8 mouse cellular contexts compared by ENCODE assay signal in the genomic region with DNA sequence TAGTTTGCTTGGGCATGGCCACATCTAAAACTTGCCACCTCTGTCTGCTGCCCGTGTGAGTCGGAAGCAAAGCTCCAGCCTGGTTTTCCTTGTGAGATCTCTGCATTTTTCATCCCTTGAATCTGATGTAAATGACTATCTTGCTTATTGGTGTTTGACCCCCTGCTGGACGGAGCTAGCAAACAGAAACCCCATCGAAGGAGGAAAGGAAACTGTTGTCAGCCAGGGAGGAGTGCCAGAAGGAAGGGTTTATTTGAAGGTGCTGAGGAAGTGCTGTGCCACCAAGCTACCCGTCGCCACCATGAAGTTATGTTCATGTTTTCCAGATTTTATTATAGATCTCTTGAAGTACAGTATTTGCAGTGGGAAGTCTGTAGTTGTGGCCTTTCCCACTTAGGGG. TPM values are rescaled to one million over a fixed set of nuclear protein-coding genes. Genes with fewer than 3 reads are reported as not detected.
DNase-seq lines count a peak whose midpoint lies in the region; ATAC-seq and TF ChIP-seq lines count a peak whose summit lies in the region.
"Had no signal": no experiment of that assay in that cellular context is flagged by ENCODE, and none has a peak within 500 bp of the region (broad histone marks: within the 10 kb centered on the region; RNA-seq: fewer than 3 reads in every experiment).

No protein-coding gene starts in this region.

- no peaks in the 10 kb centered on the region for H3K9me3 ChIP-seq in lung, postnatal 0 days (ENCODE audit: low read length)
- H3K9me3 ChIP-seq in forebrain, embryonic 11.5 days (ENCODE audit: control insufficient read depth, low read length), result no peaks in the 10 kb centered on the region
- H3K9me3 ChIP-seq in limb, embryonic 15.5 days, result no peaks in the 10 kb centered on the region
- H3K9me3 ChIP-seq in stomach, embryonic 16.5 days (replicated peaks; ENCODE audit: control insufficient read depth, low read length), result no peaks in the 10 kb centered on the region

- TF ChIP-seq EP300 in lung, postnatal 0 days (IDR thresholded peaks at IDR 0.05), result no peak

- H3K27me3 ChIP-seq in lung, postnatal 0 days (replicated peaks; ENCODE audit: insufficient read depth, low read length), result no peaks in the 10 kb centered on the region
- H3K27me3 ChIP-seq in forebrain, embryonic 11.5 days (ENCODE audit: control insufficient read depth, insufficient read depth, low read length), result no peaks in the 10 kb centered on the region
- H3K27me3 ChIP-seq in limb, embryonic 15.5 days, result no peaks in the 10 kb centered on the region
- H3K27me3 ChIP-seq in stomach, embryonic 16.5 days (ENCODE audit: control insufficient read depth, insufficient read depth, low read length), result no peaks in the 10 kb centered on the region

- H3K4me2 ChIP-seq in lung, postnatal 0 days (replicated peaks; ENCODE audit: low read depth, low read length), result no peak overlapping the region
- peak overlapping the region; percentile 89; the same call in 1 of the 2 replicates for H3K4me2 ChIP-seq in forebrain, embryonic 11.5 days (ENCODE audit: low read depth, low read length, severe bottlenecking)
- peak overlapping the region; percentile 69; the same call in 1 of the 2 replicates for H3K4me2 ChIP-seq in limb, embryonic 15.5 days
- H3K4me2 ChIP-seq in stomach, embryonic 16.5 days (ENCODE audit: low read depth, low read length), result peak overlapping the region; percentile 64; the same call in 1 of the 2 replicates

- WGBS in lung, postnatal 0 days, result 43% methylated on average over 6 of the region's 6 CpGs
- WGBS in forebrain, embryonic 11.5 days, result 86% methylated on average over 6 of the region's 6 CpGs
- 65% methylated on average over 6 of the region's 6 CpGs for WGBS in limb, embryonic 15.5 days
- 57% methylated on average over 6 of the region's 6 CpGs for WGBS in stomach, embryonic 16.5 days

- peaks cover 24% of the 10 kb centered on the region; the same call in 1 of the 2 replicates for H3K36me3 ChIP-seq in lung, postnatal 0 days (ENCODE audit: insufficient read depth, low read length)
- peaks cover 8% of the 10 kb centered on the region; the same call in 1 of the 2 replicates for H3K36me3 ChIP-seq in forebrain, embryonic 11.5 days (ENCODE audit: control insufficient read depth, insufficient read depth, low read length)
- peaks cover 47% of the 10 kb centered on the region for H3K36me3 ChIP-seq in limb, embryonic 15.5 days
- H3K36me3 ChIP-seq in stomach, embryonic 16.5 days (ENCODE audit: control insufficient read depth, insufficient read depth, low read length), result 0 out of 2 replicates have a peak, but pooled peaks cover 15% of the 10 kb centered on the region

- no peak overlapping the region for H3K27ac ChIP-seq in lung, postnatal 0 days (ENCODE audit: low read length)
- H3K27ac ChIP-seq in forebrain, embryonic 11.5 days (ENCODE audit: low read depth, low read length), result no peak overlapping the region
- H3K27ac ChIP-seq in limb, embryonic 15.5 days, result no peak overlapping the region
- H3K27ac ChIP-seq in stomach, embryonic 16.5 days (ENCODE audit: low read length), result no peak overlapping the region

- H3K4me3 ChIP-seq in lung, postnatal 0 days (ENCODE audit: low read depth, low read length), result no peak overlapping the region
- H3K4me3 ChIP-seq in forebrain, embryonic 11.5 days (ENCODE audit: low read depth, low read length), result no peak overlapping the region
- no peak overlapping the region for H3K4me3 ChIP-seq in limb, embryonic 15.5 days
- H3K4me3 ChIP-seq in stomach, embryonic 16.5 days (replicated peaks; ENCODE audit: low read length), result peak overlapping the region; percentile 6; the same call in 1 of the 2 replicates

- no peak for DNase-seq in lung, postnatal 0 days (ENCODE audit: low spot score)
- no peak for DNase-seq in lung, postnatal 4 days
- DNase-seq in forebrain, embryonic 11.5 days (ENCODE audit: low spot score), result no peak
- DNase-seq in retina, postnatal 1 day, result no peak
- DNase-seq in layer of hippocampus, postnatal 14 days (ENCODE audit: low spot score in 2 of 2), result no peak
- DNase-seq: kidney, adult 9 months had no signal

- no peak overlapping the region for H3K9ac ChIP-seq in lung, postnatal 0 days (replicated peaks; ENCODE audit: low read depth)
- no peak overlapping the region for H3K9ac ChIP-seq in forebrain, embryonic 11.5 days (ENCODE audit: low read length)
- H3K9ac ChIP-seq in limb, embryonic 15.5 days, result no peak overlapping the region
- peak overlapping the region; percentile 37 for H3K9ac ChIP-seq in stomach, embryonic 16.5 days (ENCODE audit: low read length)

- H3K4me1 ChIP-seq in lung, postnatal 0 days (ENCODE audit: insufficient read depth, low read depth, low read length), result peaks cover 13% of the 10 kb centered on the region
- H3K4me1 ChIP-seq in forebrain, embryonic 11.5 days (replicated peaks; ENCODE audit: control insufficient read depth, insufficient read depth, low read length), result peaks cover 9% of the 10 kb centered on the region
- peaks cover 24% of the 10 kb centered on the region for H3K4me1 ChIP-seq in limb, embryonic 15.5 days
- peaks cover 29% of the 10 kb centered on the region for H3K4me1 ChIP-seq in stomach, embryonic 16.5 days (ENCODE audit: control insufficient read depth, insufficient read depth, low read length)

- ATAC-seq in lung, postnatal 0 days, result no peak
- no peak for ATAC-seq in forebrain, embryonic 11.5 days (replicated peaks; ENCODE audit: low FRiP score)
- ATAC-seq in limb, embryonic 15.5 days (ENCODE audit: insufficient number of reproducible peaks, low FRiP score, low TSS enrichment, low read depth), result no peak
- ATAC-seq in stomach, embryonic 16.5 days (ENCODE audit: insufficient read depth, low FRiP score), result no peak

- peak; percentile 30; the same call in 1 of the 2 replicates for TF ChIP-seq CTCF in lung, postnatal 0 days (IDR thresholded peaks at IDR 0.05)

RNA-seq across cellular contexts. Expression of a gene that starts 2.0 kb away (rescaled TPM):
- 23.3 and 24.6 TPM in 2 replicates for polyA plus RNA-seq in lung, postnatal 0 days (2015; fragmentation: Nextera tagmentation; extraction: Ambion mirVana)
- 24.9 and 25.7 TPM in 2 replicates for polyA plus RNA-seq in forebrain, embryonic 11.5 days (2014; fragmentation: Nextera tagmentation; extraction: Ambion mirVana)
- 38.5 and 40.4 TPM in 2 replicates for polyA plus RNA-seq in limb, embryonic 15.5 days (2015; fragmentation: Nextera tagmentation; extraction: Ambion mirVana)
- polyA plus RNA-seq in stomach, embryonic 16.5 days (2015; fragmentation: Nextera tagmentation; extraction: Ambion mirVana), result 33.6 and 34.8 TPM in 2 replicates
- total RNA-seq in layer of hippocampus, postnatal 14 days (2021), result 10 to 100 TPM; 38.8 TPM

RNA-seq across cellular contexts. Expression of a gene that starts 12.9 kb away (rescaled TPM):
- 54.6 and 57.5 TPM in 2 replicates for polyA plus RNA-seq in lung, postnatal 0 days (2015; fragmentation: Nextera tagmentation; extraction: Ambion mirVana)
- polyA plus RNA-seq in forebrain, embryonic 11.5 days (2014; fragmentation: Nextera tagmentation; extraction: Ambion mirVana), result 85.1 and 95.9 TPM in 2 replicates
- 78.6 and 81.4 TPM in 2 replicates for polyA plus RNA-seq in limb, embryonic 15.5 days (2015; fragmentation: Nextera tagmentation; extraction: Ambion mirVana)
- 70.0 and 75.1 TPM in 2 replicates for polyA plus RNA-seq in stomach, embryonic 16.5 days (2015; fragmentation: Nextera tagmentation; extraction: Ambion mirVana)
- 10 to 100 TPM; 47.0 to 54.0 TPM for total RNA-seq in layer of hippocampus, postnatal 14 days (2021)

RNA-seq across cellular contexts. Expression of a gene that starts 25.1 kb away (rescaled TPM):
- polyA plus RNA-seq in lung, postnatal 0 days (2015; fragmentation: Nextera tagmentation; extraction: Ambion mirVana), result 20.0 and 29.8 TPM in 2 replicates
- 4.2 and 5.5 TPM in 2 replicates for polyA plus RNA-seq in forebrain, embryonic 11.5 days (2014; fragmentation: Nextera tagmentation; extraction: Ambion mirVana)
- polyA plus RNA-seq in limb, embryonic 15.5 days (2015; fragmentation: Nextera tagmentation; extraction: Ambion mirVana), result 27.6 and 35.3 TPM in 2 replicates
- 10.3 and 13.0 TPM in 2 replicates for polyA plus RNA-seq in stomach, embryonic 16.5 days (2015; fragmentation: Nextera tagmentation; extraction: Ambion mirVana)
- 1 to 10 TPM; 4.4 to 5.8 TPM for total RNA-seq in layer of hippocampus, postnatal 14 days (2021)

RNA-seq across cellular contexts. Expression of a gene that starts 27.2 kb away (rescaled TPM):
- polyA plus RNA-seq in lung, postnatal 0 days (2015; fragmentation: Nextera tagmentation; extraction: Ambion mirVana), result 41.0 and 43.6 TPM in 2 replicates
- polyA plus RNA-seq in forebrain, embryonic 11.5 days (2014; fragmentation: Nextera tagmentation; extraction: Ambion mirVana), result 59.7 and 63.6 TPM in 2 replicates
- 53.5 and 58.2 TPM in 2 replicates for polyA plus RNA-seq in limb, embryonic 15.5 days (2015; fragmentation: Nextera tagmentation; extraction: Ambion mirVana)
- 54.6 and 56.2 TPM in 2 replicates for polyA plus RNA-seq in stomach, embryonic 16.5 days (2015; fragmentation: Nextera tagmentation; extraction: Ambion mirVana)
- total RNA-seq in layer of hippocampus, postnatal 14 days (2021), result 10 to 100 TPM; 51.0 to 52.8 TPM

RNA-seq across cellular contexts. Expression of a gene that starts 27.3 kb away (rescaled TPM):
- 8.4 and 9.6 TPM in 2 replicates for polyA plus RNA-seq in lung, postnatal 0 days (2015; fragmentation: Nextera tagmentation; extraction: Ambion mirVana)
- 17.7 and 21.3 TPM in 2 replicates for polyA plus RNA-seq in forebrain, embryonic 11.5 days (2014; fragmentation: Nextera tagmentation; extraction: Ambion mirVana)
- polyA plus RNA-seq in limb, embryonic 15.5 days (2015; fragmentation: Nextera tagmentation; extraction: Ambion mirVana), result 24.0 and 31.2 TPM in 2 replicates
- 22.0 and 23.8 TPM in 2 replicates for polyA plus RNA-seq in stomach, embryonic 16.5 days (2015; fragmentation: Nextera tagmentation; extraction: Ambion mirVana)
- 10 to 100 TPM; 84.0 to 85.6 TPM for total RNA-seq in layer of hippocampus, postnatal 14 days (2021)
